ENCODE assay signal across 8 mouse cellular contexts in genomic region chr17:46384061-46384801, GRCm38 (mm10). TPM values are rescaled to one million over a fixed set of nuclear protein-coding genes. Genes with fewer than 3 reads are reported as not detected.
DNase-seq lines count a peak whose midpoint lies in the region; ATAC-seq lines count a peak whose summit lies in the region.

No protein-coding gene starts in this region.

- peak overlapping the region; percentile 82 for H3K4me2 ChIP-seq in kidney, embryonic 15.5 days
- peak overlapping the region; percentile 86 for H3K4me2 ChIP-seq in lung, embryonic 16.5 days (ENCODE audit: low read depth, low read length)

- H3K9ac ChIP-seq in kidney, embryonic 15.5 days: peak overlapping the region; percentile 93
- peak overlapping the region; percentile 96 for H3K9ac ChIP-seq in lung, embryonic 16.5 days (ENCODE audit: low read length)

- peak; percentile 41 for DNase-seq in urinary bladder, adult 2 months (ENCODE audit: low spot score)
- DNase-seq in urinary bladder, postnatal 10 days (ENCODE audit: low spot score): no peak
- DNase-seq in cerebellum, postnatal 10 days: peak; percentile 51 to 60
- peak; percentile 79 for DNase-seq in heart, embryonic 10.5 days (ENCODE audit: low spot score)
- peak; percentile 19 to 33 for DNase-seq in right cerebral cortex, adult 2 months (ENCODE audit: low spot score in 2 of 2)
- DNase-seq in urinary bladder, postnatal 4 days (ENCODE audit: low spot score in 2 of 2): peak; percentile 22 to 60

- ATAC-seq in kidney, embryonic 15.5 days (replicated peaks; ENCODE audit: low FRiP score): peak; percentile 12; the same call in 1 of the 2 replicates
- peak; percentile 0; the same call in 1 of the 2 replicates for ATAC-seq in lung, embryonic 16.5 days (ENCODE audit: low read depth)

- WGBS in heart, embryonic 10.5 days: under 1% methylated on average over 70 of the region's 70 CpGs
- WGBS in kidney, embryonic 15.5 days: under 1% methylated on average over 65 of the region's 70 CpGs
- WGBS in lung, embryonic 16.5 days: 1% methylated on average over 64 of the region's 70 CpGs

- peaks cover 21% of the 10 kb centered on the region; the same call in 1 of the 2 replicates for H3K36me3 ChIP-seq in heart, embryonic 10.5 days
- peaks cover 23% of the 10 kb centered on the region for H3K36me3 ChIP-seq in kidney, embryonic 15.5 days
- peaks cover 11% of the 10 kb centered on the region for H3K36me3 ChIP-seq in lung, embryonic 16.5 days (ENCODE audit: control insufficient read depth, insufficient read depth, low read length)

- peak overlapping the region; percentile 86 for H3K4me3 ChIP-seq in heart, embryonic 10.5 days
- H3K4me3 ChIP-seq in kidney, embryonic 15.5 days (replicated peaks): peak overlapping the region; percentile 94
- H3K4me3 ChIP-seq in lung, embryonic 16.5 days (ENCODE audit: low read length): peak overlapping the region; percentile 93

- peaks cover 19% of the 10 kb centered on the region for H3K4me1 ChIP-seq in heart, embryonic 10.5 days
- H3K4me1 ChIP-seq in kidney, embryonic 15.5 days: peaks cover 14% of the 10 kb centered on the region
- peaks cover 12% of the 10 kb centered on the region for H3K4me1 ChIP-seq in lung, embryonic 16.5 days (replicated peaks; ENCODE audit: control insufficient read depth, insufficient read depth, low read length)

- H3K9me3 ChIP-seq in heart, embryonic 10.5 days: no peaks in the 10 kb centered on the region
- no peaks in the 10 kb centered on the region for H3K9me3 ChIP-seq in kidney, embryonic 15.5 days (replicated peaks)
- H3K9me3 ChIP-seq in lung, embryonic 16.5 days (ENCODE audit: control insufficient read depth, low read length): no peaks in the 10 kb centered on the region

- H3K27ac ChIP-seq in heart, embryonic 10.5 days: peak overlapping the region; percentile 97
- peak overlapping the region; percentile 90 for H3K27ac ChIP-seq in kidney, embryonic 15.5 days
- peak overlapping the region; percentile 84 for H3K27ac ChIP-seq in lung, embryonic 16.5 days (ENCODE audit: low read length)

- no peaks in the 10 kb centered on the region for H3K27me3 ChIP-seq in heart, embryonic 10.5 days (ENCODE audit: insufficient read depth, poor library complexity, severe bottlenecking)
- H3K27me3 ChIP-seq in kidney, embryonic 15.5 days: no peaks in the 10 kb centered on the region
- no peaks in the 10 kb centered on the region for H3K27me3 ChIP-seq in lung, embryonic 16.5 days (ENCODE audit: control insufficient read depth, insufficient read depth, low read depth, low read length)

RNA-seq across cellular contexts. Expression of gene Zfp318, which starts 0.7 kb away (rescaled TPM):
- polyA plus RNA-seq in urinary bladder, adult 2 months (2012; rRNA removed): 10.1 and 11.7 TPM in 2 replicates
- 6.1 and 7.0 TPM in 2 replicates for polyA plus RNA-seq in heart, embryonic 10.5 days (2016; fragmentation: Nextera tagmentation; extraction: Ambion mirVana)
- polyA plus RNA-seq in kidney, embryonic 15.5 days (2015; fragmentation: Nextera tagmentation; extraction: Ambion mirVana): 9.9 and 10.3 TPM in 2 replicates
- polyA plus RNA-seq in lung, embryonic 16.5 days (2015; fragmentation: Nextera tagmentation; extraction: Ambion mirVana): 6.0 and 7.0 TPM in 2 replicates

RNA-seq across cellular contexts. Expression of gene Crip3, which starts 44.5 kb away (rescaled TPM):
- polyA plus RNA-seq in urinary bladder, adult 2 months (2012; rRNA removed): 0.76 and 1.6 TPM in 2 replicates
- polyA plus RNA-seq in heart, embryonic 10.5 days (2016; fragmentation: Nextera tagmentation; extraction: Ambion mirVana): 0.54 and 0.83 TPM in 2 replicates
- 0.51 and 0.64 TPM in 2 replicates for polyA plus RNA-seq in kidney, embryonic 15.5 days (2015; fragmentation: Nextera tagmentation; extraction: Ambion mirVana)
- polyA plus RNA-seq in lung, embryonic 16.5 days (2015; fragmentation: Nextera tagmentation; extraction: Ambion mirVana): 3.3 and 8.2 TPM in 2 replicates

RNA-seq across cellular contexts. Expression of gene Slc22a7, which starts 54.0 kb away (rescaled TPM):
- not detected in 2 replicates for polyA plus RNA-seq in urinary bladder, adult 2 months (2012; rRNA removed)
- polyA plus RNA-seq in heart, embryonic 10.5 days (2016; fragmentation: Nextera tagmentation; extraction: Ambion mirVana): 0.15 and 0.30 TPM in 2 replicates
- polyA plus RNA-seq in kidney, embryonic 15.5 days (2015; fragmentation: Nextera tagmentation; extraction: Ambion mirVana): not detected in 2 replicates
- 0.28 TPM in 1 of 2 replicates, not detected in the other for polyA plus RNA-seq in lung, embryonic 16.5 days (2015; fragmentation: Nextera tagmentation; extraction: Ambion mirVana)

RNA-seq across cellular contexts. Expression of gene Abcc10, which starts 56.1 kb away (rescaled TPM):
- polyA plus RNA-seq in urinary bladder, adult 2 months (2012; rRNA removed): 16.3 and 19.3 TPM in 2 replicates
- 5.4 and 7.3 TPM in 2 replicates for polyA plus RNA-seq in heart, embryonic 10.5 days (2016; fragmentation: Nextera tagmentation; extraction: Ambion mirVana)
- 5.8 and 6.3 TPM in 2 replicates for polyA plus RNA-seq in kidney, embryonic 15.5 days (2015; fragmentation: Nextera tagmentation; extraction: Ambion mirVana)
- 5.3 and 5.5 TPM in 2 replicates for polyA plus RNA-seq in lung, embryonic 16.5 days (2015; fragmentation: Nextera tagmentation; extraction: Ambion mirVana)
